Mouse (Mus musculus) CH12.LX (cell line): Measurements from ENCODE around the gene Fbxl20. TPM values are rescaled to one million over a fixed set of nuclear protein-coding genes. Genes with fewer than 3 reads are reported as not detected.

Source experiments
- DNase-seq: peaks from one replicate; pipeline ENCODE4 v3.0.0-alpha.2; 2013; ENCODE audit errors: extremely low read depth
- H3K27ac ChIP-seq: 2 replicates; pipeline ENCODE4 v1.5.1; 2012; ENCODE audit warnings: low read depth, mild to moderate bottlenecking, control low read depth, moderate library complexity; ENCODE audit not compliant: insufficient read depth
- H3K27me3 ChIP-seq: replicated peaks from 2 replicates; pipeline ENCODE3; 2012; ENCODE audit warnings: inconsistent platforms
- H3K36me3 ChIP-seq, 2 experiments: replicated peaks in 1 of 2; 2 replicates each; pipeline versions ENCODE3 to v1.6.1; 2012; ENCODE audit warnings: inconsistent platforms in 1 of 2, low read length in 1 of 2, mild to moderate bottlenecking in 1 of 2, mixed read lengths in 1 of 2, moderate library complexity in 1 of 2; ENCODE audit not compliant: control insufficient read depth in 1 of 2, insufficient read depth in 1 of 2
- H3K4me1 ChIP-seq, 2 experiments: 2 replicates each; pipeline ENCODE4 v1.6.1; 2012; ENCODE audit warnings: inconsistent platforms in 1 of 2, moderate library complexity in 1 of 2; ENCODE audit not compliant: insufficient read depth in 2 of 2, control insufficient read depth in 1 of 2
- H3K4me2 ChIP-seq: 2 replicates; pipeline ENCODE4 v1.6.1; 2012; ENCODE audit warnings: low read depth, mild to moderate bottlenecking, control low read depth; ENCODE audit not compliant: poor library complexity, insufficient read depth, severe bottlenecking
- H3K4me3 ChIP-seq, 3 experiments: fragments of 150-350 bp in 1 of 3; sonication (generic) in 1 of 3; replicated peaks in 1 of 3; 2 replicates each; pipeline versions ENCODE3 to v1.5.1; 2011 to 2012; ENCODE audit warnings: low read depth in 2 of 3, low read length in 2 of 3, mild to moderate bottlenecking in 2 of 3, moderate library complexity in 2 of 3, control low read depth in 1 of 3, improper control_type of control experiment in 1 of 3, inconsistent platforms in 1 of 3, mixed read lengths in 1 of 3; ENCODE audit not compliant: poor library complexity in 1 of 3
- H3K79me2 ChIP-seq: replicated peaks from 2 replicates; pipeline ENCODE4 v1.6.1; 2012; ENCODE audit warnings: mild to moderate bottlenecking, moderate library complexity; ENCODE audit not compliant: control insufficient read depth, poor library complexity, insufficient read depth, severe bottlenecking; ENCODE audit errors: extremely low read depth
- H3K9ac ChIP-seq: 2 replicates; pipeline ENCODE4 v1.6.1; 2012; ENCODE audit warnings: low read depth, mild to moderate bottlenecking, control low read depth, moderate library complexity; ENCODE audit not compliant: insufficient read depth
- H3K9me3 ChIP-seq: replicated peaks from 2 replicates; pipeline ENCODE3; 2012; ENCODE audit warnings: low read length, inconsistent platforms, mixed read lengths
- CHD2 ChIP-seq: IDR thresholded peaks from 2 replicates; pipeline ENCODE4 v1.6.1; 2011; ENCODE audit warnings: low read length, improper control_type of control experiment
- CTCF ChIP-seq, 2 experiments: IDR thresholded peaks in 1 of 2; conservative IDR thresholded peaks in 1 of 2; 2 replicates each; pipeline ENCODE4 v1.5.1; 2011 to 2012; ENCODE audit warnings: low read depth in 2 of 2, low read length in 2 of 2, improper control_type of control experiment in 1 of 2, inconsistent platforms in 1 of 2, mild to moderate bottlenecking in 1 of 2, moderate library complexity in 1 of 2
- E2F4 ChIP-seq: IDR thresholded peaks from 2 replicates; pipeline ENCODE4 v1.6.1; 2011; ENCODE audit warnings: low read depth, low read length, improper control_type of control experiment; ENCODE audit not compliant: insufficient replicate concordance
- ELF1 ChIP-seq: IDR thresholded peaks from 2 replicates; pipeline ENCODE4 v1.6.1; 2014; ENCODE audit warnings: low read depth, mild to moderate bottlenecking, inconsistent platforms, low read length, improper control_type of control experiment
- EP300 ChIP-seq: IDR thresholded peaks from 2 replicates; pipeline ENCODE4 v1.6.1; 2011; ENCODE audit warnings: low read length, improper control_type of control experiment
- ETS1 ChIP-seq: conservative IDR thresholded peaks from 2 replicates; pipeline ENCODE4 v1.6.1; 2012; ENCODE audit warnings: low read depth, mild to moderate bottlenecking, inconsistent platforms, low read length, improper control_type of control experiment, moderate library complexity
- GABPA ChIP-seq: IDR thresholded peaks from 2 replicates; pipeline ENCODE4 v1.6.1; 2012; ENCODE audit warnings: low read depth, low read length, improper control_type of control experiment, inconsistent platforms; ENCODE audit not compliant: insufficient replicate concordance
- HCFC1 ChIP-seq: IDR thresholded peaks from 2 replicates; pipeline ENCODE4 v1.6.1; 2012; ENCODE audit warnings: low read depth, mild to moderate bottlenecking, inconsistent platforms, low read length, improper control_type of control experiment
- IRF4 ChIP-seq: IDR thresholded peaks from 2 replicates; pipeline ENCODE4 v1.6.1; 2014; ENCODE audit warnings: low read depth, mild to moderate bottlenecking, inconsistent platforms, low read length, improper control_type of control experiment
- JUN ChIP-seq: IDR thresholded peaks from 2 replicates; pipeline ENCODE4 v1.6.1; 2011; ENCODE audit warnings: low read depth, mild to moderate bottlenecking, low read length, improper control_type of control experiment, moderate library complexity; ENCODE audit not compliant: insufficient read depth
- KAT2A ChIP-seq: IDR thresholded peaks from 2 replicates; pipeline ENCODE4 v1.6.1; 2012; ENCODE audit warnings: low read length, improper control_type of control experiment, inconsistent platforms; ENCODE audit not compliant: insufficient replicate concordance
- MAFK ChIP-seq: IDR thresholded peaks from 2 replicates; pipeline ENCODE4 v1.6.1; 2011; ENCODE audit warnings: low read length, improper control_type of control experiment; ENCODE audit not compliant: insufficient replicate concordance
- MAX ChIP-seq: IDR thresholded peaks from 2 replicates; pipeline ENCODE4 v1.6.1; 2011; ENCODE audit warnings: low read length, improper control_type of control experiment
- MAZ ChIP-seq: IDR thresholded peaks from 2 replicates; pipeline ENCODE4 v1.6.1; 2012; ENCODE audit warnings: low read depth, mild to moderate bottlenecking, inconsistent platforms, low read length, improper control_type of control experiment, moderate library complexity
- MEF2A ChIP-seq: IDR thresholded peaks from 2 replicates; pipeline ENCODE4 v1.6.1; 2014; ENCODE audit warnings: low read depth, mild to moderate bottlenecking, inconsistent platforms, low read length, improper control_type of control experiment, borderline replicate concordance
- MXI1 ChIP-seq: IDR thresholded peaks from 2 replicates; pipeline ENCODE4 v1.6.1; 2011; ENCODE audit warnings: mild to moderate bottlenecking, low read depth, low read length, improper control_type of control experiment
- MYC ChIP-seq: IDR thresholded peaks from 2 replicates; pipeline ENCODE4 v1.6.1; 2011; ENCODE audit warnings: low read depth, mild to moderate bottlenecking, improper control_type of control experiment, low read length
- NELFE ChIP-seq: IDR thresholded peaks from 2 replicates; pipeline ENCODE4 v1.6.1; 2011; ENCODE audit warnings: low read depth, low read length, improper control_type of control experiment
- NRF1 ChIP-seq: IDR thresholded peaks from 2 replicates; pipeline ENCODE4 v1.6.1; 2014; ENCODE audit warnings: low read depth, mild to moderate bottlenecking, inconsistent platforms, low read length, improper control_type of control experiment, moderate library complexity
- PAX5 ChIP-seq: IDR thresholded peaks from 2 replicates; pipeline ENCODE4 v1.6.1; 2012; ENCODE audit warnings: low read length, inconsistent platforms, mixed read lengths
- POLR2A ChIP-seq: IDR thresholded peaks from 2 replicates; pipeline ENCODE4 v1.6.1; 2011; ENCODE audit warnings: low read depth, mild to moderate bottlenecking, improper control_type of control experiment, low read length
- POLR2AphosphoS2 ChIP-seq: IDR thresholded peaks from 2 replicates; pipeline ENCODE4 v1.6.1; 2011; ENCODE audit warnings: low read depth, low read length, improper control_type of control experiment
- RCOR1 ChIP-seq: conservative IDR thresholded peaks from 2 replicates; pipeline ENCODE4 v1.6.1; 2012; ENCODE audit warnings: low read depth, mild to moderate bottlenecking, inconsistent platforms, low read length, improper control_type of control experiment
- SIN3A ChIP-seq: IDR thresholded peaks from 2 replicates; pipeline ENCODE4 v1.6.1; 2012; ENCODE audit warnings: low read length, improper control_type of control experiment, inconsistent platforms
- SMC3 ChIP-seq: IDR thresholded peaks from 2 replicates; pipeline ENCODE4 v1.6.1; 2011; ENCODE audit warnings: low read depth, low read length, improper control_type of control experiment
- TBP ChIP-seq: conservative IDR thresholded peaks from 2 replicates; pipeline ENCODE4 v1.6.1; 2011; ENCODE audit warnings: low read depth, low read length, improper control_type of control experiment
- TCF12 ChIP-seq: IDR thresholded peaks from 2 replicates; pipeline ENCODE4 v1.6.1; 2014; ENCODE audit warnings: low read depth, mild to moderate bottlenecking, inconsistent platforms, low read length, improper control_type of control experiment
- UBTF ChIP-seq: IDR thresholded peaks from 2 replicates; pipeline ENCODE4 v1.6.1; 2012; ENCODE audit warnings: low read depth, mild to moderate bottlenecking, inconsistent platforms, low read length, improper control_type of control experiment, moderate library complexity
- USF2 ChIP-seq: conservative IDR thresholded peaks from 2 replicates; pipeline ENCODE4 v1.6.1; 2011; ENCODE audit warnings: low read depth, low read length, improper control_type of control experiment
- ZC3H11A ChIP-seq: IDR thresholded peaks from 2 replicates; pipeline ENCODE4 v1.6.1; 2012; ENCODE audit warnings: low read depth, mild to moderate bottlenecking, inconsistent platforms, low read length, improper control_type of control experiment
- ZKSCAN1 ChIP-seq: IDR thresholded peaks from 2 replicates; pipeline ENCODE4 v1.6.1; 2012; ENCODE audit warnings: low read depth, inconsistent platforms, low read length, improper control_type of control experiment, borderline replicate concordance
- ZMIZ1 ChIP-seq: IDR thresholded peaks from 2 replicates; pipeline ENCODE4 v1.6.1; 2012; ENCODE audit warnings: low read depth, mild to moderate bottlenecking, inconsistent platforms, low read length, improper control_type of control experiment
- dilution Hi-C: fragments of 300-500 bp; cut with MboI; formaldehyde crosslinking; loops from 2 replicates; pipeline ENCODE4 v1.14.3; 2020; ENCODE audit warnings: low sequenced_read_pairs; ENCODE audit not compliant: extremely low pct_unique_long_range_greater_than_20kb, extremely low pct_ligation_motif_present
- in situ Hi-C: fragments of 300-500 bp; cut with MboI; formaldehyde crosslinking; loops from 3 replicates; pipeline ENCODE4 v1.14.3; 2019; ENCODE audit warnings: low sequenced_read_pairs, low pct_ligation_motif_present, low pct_unique_long_range_greater_than_20kb, mixed read lengths
- polyA plus RNA-seq: library from polyadenylated mRNA; unstranded; fragments of >175 nt; gene quantifications from 2 replicates; pipeline ENCODE4 v1.2.1, GENCODE M21; 2012; ENCODE audit warnings: low read depth; ENCODE audit not compliant: insufficient read length
- total RNA-seq, 2 experiments: library from RNA; depleted of rRNA; stranded (reverse); fragments of 300-350 nt in 1 of 2; fragments of >200 nt in 1 of 2; gene quantifications; 2 replicates each; pipeline ENCODE4 v1.2.3; 2012 to 2014

Fbxl20 gene
- total and polyA plus RNA-seq, 3 experiments = 6.4 to 9.0 (median 7.9) TPM

DNA sequence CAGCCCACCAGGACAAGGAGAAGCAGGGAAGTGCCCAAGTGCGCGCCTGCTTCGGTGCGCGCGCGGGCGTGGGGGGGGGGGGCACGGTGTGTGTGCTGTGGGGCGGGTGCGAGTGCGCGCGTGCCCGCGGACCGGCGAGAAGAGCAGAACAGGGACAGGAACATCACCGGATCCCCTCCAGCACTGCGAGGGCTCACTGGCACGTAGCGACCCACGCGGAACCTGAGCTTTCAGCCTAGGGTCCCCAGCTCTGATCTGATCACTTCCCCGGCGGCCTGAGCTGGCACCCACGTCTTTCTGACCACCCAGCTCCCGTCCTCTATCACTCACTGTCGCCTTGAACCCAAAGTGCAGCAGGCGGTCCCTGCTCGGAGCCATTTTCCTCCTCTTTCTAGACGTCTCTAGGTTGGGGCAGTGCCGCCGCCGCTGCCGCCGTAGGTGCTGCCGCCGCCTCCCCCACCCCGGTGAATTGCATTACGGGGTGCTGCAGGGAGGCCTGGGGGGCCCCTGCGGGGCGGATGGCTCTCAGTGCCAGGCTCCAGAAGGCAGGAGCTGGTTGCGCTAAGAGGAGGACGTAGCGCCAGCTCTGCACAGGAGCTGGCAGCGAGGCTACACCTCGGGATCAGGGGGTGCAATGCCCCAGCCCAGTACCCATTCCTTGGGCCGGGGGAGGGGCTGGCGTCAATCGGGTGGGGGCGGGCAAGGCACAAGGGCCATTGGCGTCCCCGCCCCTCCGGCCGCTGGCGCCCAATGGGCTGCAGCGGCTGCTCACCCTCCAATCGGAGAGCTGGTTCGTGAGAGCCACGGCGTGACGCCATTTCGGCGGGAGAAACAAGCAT is at the start of gene Fbxl20 (continued):
- no peak for TF ChIP-seq TCF12

DNA sequence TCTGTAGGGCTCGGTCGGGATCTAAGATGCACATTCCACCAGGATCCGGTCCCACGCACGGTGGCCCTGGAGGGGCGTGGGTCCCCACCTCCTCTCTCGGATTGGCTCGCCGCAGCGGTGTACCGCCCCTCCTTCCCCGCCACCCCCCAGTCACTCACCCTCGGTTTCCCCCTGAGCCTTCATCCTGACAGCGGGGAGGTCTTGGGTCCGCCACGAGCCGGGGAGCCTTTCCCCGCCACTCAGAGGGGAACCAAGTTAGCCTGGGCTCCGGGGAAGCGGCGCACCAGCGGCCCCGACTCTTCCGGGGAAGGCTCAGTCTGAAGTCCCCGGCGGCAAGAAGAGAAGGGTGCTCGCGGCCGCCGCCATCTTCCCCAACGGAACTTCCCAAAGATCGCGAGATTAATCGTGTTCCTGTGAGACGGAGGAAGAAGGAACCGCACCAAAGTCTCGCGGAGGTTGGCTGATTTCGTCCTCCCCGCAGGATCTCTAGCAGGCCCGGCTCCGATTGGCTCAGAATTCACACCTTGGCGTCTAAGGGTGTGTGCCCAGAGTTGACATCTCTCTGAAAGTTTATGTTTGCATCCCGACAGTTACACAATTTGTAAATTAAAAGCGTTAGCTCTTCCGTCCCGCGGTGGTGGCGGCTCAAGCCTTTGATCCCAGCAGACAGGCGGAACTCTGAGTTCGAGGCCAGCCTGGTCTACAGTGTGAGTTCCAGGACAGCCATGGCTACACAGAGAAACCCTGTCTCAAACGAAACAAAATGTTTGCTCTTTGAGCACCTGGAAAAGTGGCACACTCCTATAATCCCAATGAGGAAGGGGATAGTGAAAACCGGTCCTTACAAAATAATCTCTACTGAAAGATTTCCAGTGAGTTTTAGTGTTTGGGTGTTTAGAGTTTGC is 43.0 kb upstream of the Fbxl20 start, which contains the start of gene Med1:
Gene Med1 (minus strand): TSS at position 393 of the 905 bp plus-strand sequence.
- TF ChIP-seq SMC3 (no peak), ELF1 (peak; percentile 94), CHD2 (peak; percentile 99), TBP (peak; percentile 91), EP300 (no peak), E2F4 (no peak), ZKSCAN1 (no peak), POLR2AphosphoS2 (peak; percentile 92; the same call in 1 of the 2 replicates), TCF12 (peak; percentile 99), MAZ (no peak), MAX (peak; percentile 47), USF2 (no peak), MEF2A (peak; percentile 26; the same call in 1 of the 2 replicates), MYC (peak; percentile 11; the same call in 1 of the 2 replicates), CTCF (conservative IDR thresholded peaks at IDR 0.05 in 1 of 2, IDR thresholded peaks at IDR 0.05 in 1 of 2; ENCODE audit: low read depth in 2 of 2, low read length in 2 of 2) (no peak), GABPA (no peak; the same call in 1 of the 2 replicates), IRF4 (peak; percentile 46; the same call in 1 of the 2 replicates), KAT2A (peak; percentile 82), ZC3H11A (no peak), POLR2A (peak; percentile 94), MAFK (no peak), ETS1 (no peak), UBTF (peak; percentile 48; the same call in 1 of the 2 replicates), MXI1 (peak; percentile 91), RCOR1 (no peak; the same call in 1 of the 2 replicates), JUN (no peak), NELFE (peak; percentile 98), PAX5 (no peak), SIN3A (peak; percentile 90), HCFC1 (peak; percentile 88), ZMIZ1 (peak; percentile 97), NRF1 (peak; percentile 56)

More for the DNA sequence above, 43.0 kb upstream of the Fbxl20 start, which contains the start of gene Med1:
- Histone ChIP-seq H3K4me3 (peak within 1 kb of the TSS; percentile 66 to 98 (median 79)), H3K27ac (peak within 1 kb of the TSS; percentile 74), H3K27me3 (no peaks in the 10 kb centered on the region), H3K9ac (peak within 1 kb of the TSS; percentile 83), H3K9me3 (no peaks in the 10 kb centered on the region), H3K4me1 (peaks cover 0 to 19% of the 10 kb centered on the region in 2 experiments; a peak in 2 of 4 replicates), H3K36me3 (peaks cover 15 to 32% of the 10 kb centered on the region in 2 experiments), H3K79me2 (peaks cover 47% of the 10 kb centered on the region), H3K4me2 (peak within 1 kb of the TSS; percentile 85)
- dilution Hi-C loops = no loop called here
- peak; percentile 100 for DNase-seq
- in situ Hi-C loops = loop anchor here (5.0 kb wide), 1 partner anchor 46 kb away; no protein-coding TSS in a partner anchor
